Mouse (Mus musculus) CH12.LX (cell line): ENCODE measurements around the gene Ttc36. TPM values are rescaled to one million over a fixed set of nuclear protein-coding genes. Genes with fewer than 3 reads are reported as not detected.

Experiments used
- DNase-seq: peaks from one replicate; pipeline ENCODE4 v3.0.0-alpha.2; 2013; ENCODE audit errors: extremely low read depth
- H3K27ac ChIP-seq: 2 replicates; pipeline ENCODE4 v1.5.1; 2012; ENCODE audit warnings: low read depth, mild to moderate bottlenecking, control low read depth, moderate library complexity; ENCODE audit not compliant: insufficient read depth
- H3K27me3 ChIP-seq: replicated peaks from 2 replicates; pipeline ENCODE3; 2012; ENCODE audit warnings: inconsistent platforms
- H3K36me3 ChIP-seq, 2 experiments: replicated peaks in 1 of 2; 2 replicates each; pipeline versions ENCODE3 to v1.6.1; 2012; ENCODE audit warnings: inconsistent platforms in 1 of 2, low read length in 1 of 2, mild to moderate bottlenecking in 1 of 2, mixed read lengths in 1 of 2, moderate library complexity in 1 of 2; ENCODE audit not compliant: control insufficient read depth in 1 of 2, insufficient read depth in 1 of 2
- H3K4me1 ChIP-seq, 2 experiments: 2 replicates each; pipeline ENCODE4 v1.6.1; 2012; ENCODE audit warnings: inconsistent platforms in 1 of 2, moderate library complexity in 1 of 2; ENCODE audit not compliant: insufficient read depth in 2 of 2, control insufficient read depth in 1 of 2
- H3K4me2 ChIP-seq: 2 replicates; pipeline ENCODE4 v1.6.1; 2012; ENCODE audit warnings: low read depth, mild to moderate bottlenecking, control low read depth; ENCODE audit not compliant: poor library complexity, insufficient read depth, severe bottlenecking
- H3K4me3 ChIP-seq, 3 experiments: fragments of 150-350 bp in 1 of 3; sonication (generic) in 1 of 3; replicated peaks in 1 of 3; 2 replicates each; pipeline versions ENCODE3 to v1.5.1; 2011 to 2012; ENCODE audit warnings: low read depth in 2 of 3, low read length in 2 of 3, mild to moderate bottlenecking in 2 of 3, moderate library complexity in 2 of 3, control low read depth in 1 of 3, improper control_type of control experiment in 1 of 3, inconsistent platforms in 1 of 3, mixed read lengths in 1 of 3; ENCODE audit not compliant: poor library complexity in 1 of 3
- H3K79me2 ChIP-seq: replicated peaks from 2 replicates; pipeline ENCODE4 v1.6.1; 2012; ENCODE audit warnings: mild to moderate bottlenecking, moderate library complexity; ENCODE audit not compliant: control insufficient read depth, poor library complexity, insufficient read depth, severe bottlenecking; ENCODE audit errors: extremely low read depth
- H3K9ac ChIP-seq: 2 replicates; pipeline ENCODE4 v1.6.1; 2012; ENCODE audit warnings: low read depth, mild to moderate bottlenecking, control low read depth, moderate library complexity; ENCODE audit not compliant: insufficient read depth
- H3K9me3 ChIP-seq: replicated peaks from 2 replicates; pipeline ENCODE3; 2012; ENCODE audit warnings: low read length, inconsistent platforms, mixed read lengths
- BHLHE40 ChIP-seq: IDR thresholded peaks from 2 replicates; pipeline ENCODE4 v1.6.1; 2011; ENCODE audit warnings: mild to moderate bottlenecking, low read depth, low read length, improper control_type of control experiment
- CTCF ChIP-seq, 2 experiments: IDR thresholded peaks in 1 of 2; conservative IDR thresholded peaks in 1 of 2; 2 replicates each; pipeline ENCODE4 v1.5.1; 2011 to 2012; ENCODE audit warnings: low read depth in 2 of 2, low read length in 2 of 2, improper control_type of control experiment in 1 of 2, inconsistent platforms in 1 of 2, mild to moderate bottlenecking in 1 of 2, moderate library complexity in 1 of 2
- EP300 ChIP-seq: IDR thresholded peaks from 2 replicates; pipeline ENCODE4 v1.6.1; 2011; ENCODE audit warnings: low read length, improper control_type of control experiment
- ETS1 ChIP-seq: conservative IDR thresholded peaks from 2 replicates; pipeline ENCODE4 v1.6.1; 2012; ENCODE audit warnings: low read depth, mild to moderate bottlenecking, inconsistent platforms, low read length, improper control_type of control experiment, moderate library complexity
- JUN ChIP-seq: IDR thresholded peaks from 2 replicates; pipeline ENCODE4 v1.6.1; 2011; ENCODE audit warnings: low read depth, mild to moderate bottlenecking, low read length, improper control_type of control experiment, moderate library complexity; ENCODE audit not compliant: insufficient read depth
- KAT2A ChIP-seq: IDR thresholded peaks from 2 replicates; pipeline ENCODE4 v1.6.1; 2012; ENCODE audit warnings: low read length, improper control_type of control experiment, inconsistent platforms; ENCODE audit not compliant: insufficient replicate concordance
- MAFK ChIP-seq: IDR thresholded peaks from 2 replicates; pipeline ENCODE4 v1.6.1; 2011; ENCODE audit warnings: low read length, improper control_type of control experiment; ENCODE audit not compliant: insufficient replicate concordance
- MAZ ChIP-seq: IDR thresholded peaks from 2 replicates; pipeline ENCODE4 v1.6.1; 2012; ENCODE audit warnings: low read depth, mild to moderate bottlenecking, inconsistent platforms, low read length, improper control_type of control experiment, moderate library complexity
- MEF2A ChIP-seq: IDR thresholded peaks from 2 replicates; pipeline ENCODE4 v1.6.1; 2014; ENCODE audit warnings: low read depth, mild to moderate bottlenecking, inconsistent platforms, low read length, improper control_type of control experiment, borderline replicate concordance
- MXI1 ChIP-seq: IDR thresholded peaks from 2 replicates; pipeline ENCODE4 v1.6.1; 2011; ENCODE audit warnings: mild to moderate bottlenecking, low read depth, low read length, improper control_type of control experiment
- NELFE ChIP-seq: IDR thresholded peaks from 2 replicates; pipeline ENCODE4 v1.6.1; 2011; ENCODE audit warnings: low read depth, low read length, improper control_type of control experiment
- NRF1 ChIP-seq: IDR thresholded peaks from 2 replicates; pipeline ENCODE4 v1.6.1; 2014; ENCODE audit warnings: low read depth, mild to moderate bottlenecking, inconsistent platforms, low read length, improper control_type of control experiment, moderate library complexity
- POLR2AphosphoS2 ChIP-seq: IDR thresholded peaks from 2 replicates; pipeline ENCODE4 v1.6.1; 2011; ENCODE audit warnings: low read depth, low read length, improper control_type of control experiment
- RCOR1 ChIP-seq: conservative IDR thresholded peaks from 2 replicates; pipeline ENCODE4 v1.6.1; 2012; ENCODE audit warnings: low read depth, mild to moderate bottlenecking, inconsistent platforms, low read length, improper control_type of control experiment
- SIN3A ChIP-seq: IDR thresholded peaks from 2 replicates; pipeline ENCODE4 v1.6.1; 2012; ENCODE audit warnings: low read length, improper control_type of control experiment, inconsistent platforms
- TCF12 ChIP-seq: IDR thresholded peaks from 2 replicates; pipeline ENCODE4 v1.6.1; 2014; ENCODE audit warnings: low read depth, mild to moderate bottlenecking, inconsistent platforms, low read length, improper control_type of control experiment
- USF1 ChIP-seq: IDR thresholded peaks from 2 replicates; pipeline ENCODE4 v1.6.1; 2014; ENCODE audit warnings: low read depth, mild to moderate bottlenecking, inconsistent platforms, low read length, improper control_type of control experiment
- USF2 ChIP-seq: conservative IDR thresholded peaks from 2 replicates; pipeline ENCODE4 v1.6.1; 2011; ENCODE audit warnings: low read depth, low read length, improper control_type of control experiment
- ZMIZ1 ChIP-seq: IDR thresholded peaks from 2 replicates; pipeline ENCODE4 v1.6.1; 2012; ENCODE audit warnings: low read depth, mild to moderate bottlenecking, inconsistent platforms, low read length, improper control_type of control experiment
- dilution Hi-C: fragments of 300-500 bp; cut with MboI; formaldehyde crosslinking; loops from 2 replicates; pipeline ENCODE4 v1.14.3; 2020; ENCODE audit warnings: low sequenced_read_pairs; ENCODE audit not compliant: extremely low pct_unique_long_range_greater_than_20kb, extremely low pct_ligation_motif_present
- in situ Hi-C: fragments of 300-500 bp; cut with MboI; formaldehyde crosslinking; loops from 3 replicates; pipeline ENCODE4 v1.14.3; 2019; ENCODE audit warnings: low sequenced_read_pairs, low pct_ligation_motif_present, low pct_unique_long_range_greater_than_20kb, mixed read lengths
- polyA plus RNA-seq: library from polyadenylated mRNA; unstranded; fragments of >175 nt; gene quantifications from 2 replicates; pipeline ENCODE4 v1.2.1, GENCODE M21; 2012; ENCODE audit warnings: low read depth; ENCODE audit not compliant: insufficient read length
- total RNA-seq, 2 experiments: library from RNA; depleted of rRNA; stranded (reverse); fragments of 300-350 nt in 1 of 2; fragments of >200 nt in 1 of 2; gene quantifications; 2 replicates each; pipeline ENCODE4 v1.2.3; 2012 to 2014

Gene Ttc36
- total and polyA plus RNA-seq, 3 experiments, result 0.51 to 0.68 TPM; not detected in 1

DNA sequence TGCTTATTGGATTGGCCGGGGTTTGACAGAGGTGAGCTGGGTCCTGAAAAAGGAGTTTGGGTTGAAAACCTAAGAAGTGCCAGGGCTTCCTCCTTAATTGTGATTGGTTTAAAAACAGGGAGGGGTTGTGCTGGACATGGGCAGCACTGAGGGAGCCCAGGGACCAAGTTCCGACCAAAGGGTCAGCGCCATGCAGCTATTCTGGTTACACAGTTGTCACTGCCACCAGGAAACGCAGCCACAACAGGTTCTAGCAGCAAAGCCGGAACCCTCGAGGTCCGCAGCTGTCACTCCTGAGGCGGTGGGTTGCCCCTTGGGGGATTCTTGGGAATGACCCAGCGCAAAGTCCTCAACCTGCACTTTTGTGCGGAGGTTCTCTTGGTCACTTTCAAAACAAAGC, 1.8 kb upstream of the Ttc36 start:
- Histone ChIP-seq H3K27ac (no peak overlapping the region), H3K9me3 (no peaks in the 10 kb centered on the region), H3K4me2 (no peak overlapping the region), H3K9ac (no peak overlapping the region), H3K4me1 (peaks cover 0 to 25% of the 10 kb centered on the region in 2 experiments; a peak in 2 of 4 replicates), H3K36me3 (peaks cover 47 to 53% of the 10 kb centered on the region in 2 experiments), H3K4me3 (no peak overlapping the region), H3K79me2 (no peaks in the 10 kb centered on the region), H3K27me3 (no peaks in the 10 kb centered on the region)
- in situ Hi-C loops, result no loop called here
- dilution Hi-C loops, result no loop called here
- no peak for TF ChIP-seq TCF12
- 0 out of 2 replicates have a peak, but pooled peaks have one; percentile 46 for TF ChIP-seq POLR2AphosphoS2
- no peak for DNase-seq

DNA sequence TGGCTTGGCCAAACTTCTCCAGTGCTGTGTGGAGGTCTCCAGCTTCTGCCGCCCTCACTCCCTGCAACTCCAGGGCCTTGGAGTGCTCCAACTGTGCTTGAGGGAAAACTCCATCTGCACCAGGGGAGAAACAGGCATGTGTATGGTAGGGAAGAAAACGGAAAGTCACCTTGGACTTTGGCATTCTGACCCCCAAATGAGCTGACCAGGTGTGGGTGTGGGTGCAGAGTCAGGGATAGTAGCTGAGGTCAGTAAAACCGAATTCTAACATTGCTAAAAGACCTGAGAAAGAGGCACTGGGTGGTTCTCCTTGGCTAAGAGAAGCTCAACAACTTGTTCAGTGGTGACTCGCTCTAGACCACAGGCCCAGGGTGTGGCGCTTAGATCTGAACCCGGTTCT, 1.2 kb downstream of the Ttc36 start:
- no peak for DNase-seq
- no peak for TF ChIP-seq RCOR1
- TF ChIP-seq POLR2AphosphoS2, result no peak
- TF ChIP-seq USF2, result no peak
- no peak for TF ChIP-seq NRF1
- no peak for TF ChIP-seq NELFE
- no peak for TF ChIP-seq USF1
- TF ChIP-seq ZMIZ1, result no peak
- TF ChIP-seq KAT2A, result no peak
- no peak for TF ChIP-seq MAFK
- TF ChIP-seq JUN, result no peak
- TF ChIP-seq ETS1, result no peak
- no peak for TF ChIP-seq MXI1
- TF ChIP-seq SIN3A, result no peak
- no peak for TF ChIP-seq EP300
- TF ChIP-seq TCF12, result no peak
- no peak for TF ChIP-seq MEF2A
- TF ChIP-seq MAZ, result no peak
- TF ChIP-seq CTCF (conservative IDR thresholded peaks at IDR 0.05 in 1 of 2, IDR thresholded peaks at IDR 0.05 in 1 of 2; ENCODE audit: low read depth in 2 of 2, low read length in 2 of 2), result no peak
- TF ChIP-seq BHLHE40, result no peak
- Histone ChIP-seq H3K9ac (no peak overlapping the region), H3K36me3 (peaks cover 17 to 23% of the 10 kb centered on the region in 2 experiments), H3K4me1 (peaks cover 9 to 34% of the 10 kb centered on the region in 2 experiments), H3K4me3 (no peak overlapping the region), H3K4me2 (no peak overlapping the region), H3K27me3 (peaks cover 6% of the 10 kb centered on the region), H3K27ac (no peak overlapping the region), H3K9me3 (no peaks in the 10 kb centered on the region), H3K79me2 (no peaks in the 10 kb centered on the region)
- dilution Hi-C loops, result no loop called here
- in situ Hi-C loops, result no loop called here
